18 mouse cellular contexts compared by ENCODE assay signal in the genomic region with DNA sequence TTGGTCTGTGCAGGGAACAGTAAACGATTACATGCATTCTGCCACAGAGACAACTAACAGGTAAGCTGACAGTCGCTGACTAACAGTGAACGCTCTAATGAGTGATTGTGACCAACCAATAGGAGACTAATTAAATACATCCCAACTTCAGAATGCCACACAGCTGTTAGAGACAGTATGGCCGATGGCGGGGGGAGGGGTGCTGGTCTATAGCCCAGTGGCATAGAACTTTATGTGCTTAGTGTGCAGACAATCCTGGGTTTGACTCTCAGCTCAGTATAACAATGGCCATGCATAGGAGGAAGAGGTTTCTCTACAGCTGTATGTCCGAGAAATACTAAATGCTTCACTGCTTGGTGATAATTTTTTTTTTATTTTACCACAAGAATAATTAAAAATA. TPM values are rescaled to one million over a fixed set of nuclear protein-coding genes. Genes with fewer than 3 reads are reported as not detected.
A peak's percentile ranks its signal among the peaks of the same experiment; 100 is the strongest.
DNase-seq lines count a peak whose midpoint lies in the region; ATAC-seq and TF ChIP-seq lines count a peak whose summit lies in the region.
"Had no signal": no experiment of that assay in that cellular context is flagged by ENCODE, and none has a peak within 500 bp of the region (broad histone marks: within the 10 kb centered on the region; RNA-seq: fewer than 3 reads in every experiment).

No protein-coding gene starts in this region.

- no peak for DNase-seq in heart, postnatal 36 days
- DNase-seq in layer of hippocampus, adult 2 months (ENCODE audit: low spot score in 2 of 2): no peak
- DNase-seq in layer of hippocampus, postnatal 10 days (ENCODE audit: low spot score in 2 of 2): no peak
- DNase-seq in embryonic facial prominence, embryonic 10.5 days (ENCODE audit: low spot score): peak; percentile 43
- DNase-seq in limb, embryonic 11.5 days (ENCODE audit: low spot score): peak; percentile 65
- no peak for DNase-seq in spleen, postnatal 14 days (ENCODE audit: low spot score in 2 of 2)
- DNase-seq: cerebellum, adult 8-10 months; lung, adult 2 months; midbrain, embryonic 14.5 days; thymus, postnatal 25 days had no signal

- H3K4me1 ChIP-seq in heart, embryonic 11.5 days (ENCODE audit: control insufficient read depth, insufficient read depth, low read length): peaks cover 13% of the 10 kb centered on the region
- peaks cover 52% of the 10 kb centered on the region for H3K4me1 ChIP-seq in embryonic facial prominence, embryonic 10.5 days
- peaks cover 31% of the 10 kb centered on the region for H3K4me1 ChIP-seq in limb, embryonic 11.5 days (ENCODE audit: control insufficient read depth, insufficient read depth, low read length)

- intact Hi-C loops in heart, postnatal 36 days (cut with DNase I): no loop called here

- no peak for TF ChIP-seq CTCF in layer of hippocampus, adult 2 months (conservative IDR thresholded peaks at IDR 0.05)

- H3K9ac ChIP-seq in heart, embryonic 11.5 days (ENCODE audit: low read depth, low read length): no peak overlapping the region
- H3K9ac ChIP-seq in limb, embryonic 11.5 days (ENCODE audit: low read length): no peak overlapping the region
- H3K9ac ChIP-seq: forebrain, embryonic 13.5 days; hindbrain, embryonic 15.5 days had no signal

- no peak for ATAC-seq in heart, embryonic 11.5 days (replicated peaks; ENCODE audit: insufficient number of reproducible peaks, low FRiP score, low TSS enrichment)
- ATAC-seq in limb, embryonic 11.5 days (ENCODE audit: insufficient number of reproducible peaks, low FRiP score, low TSS enrichment, low read depth): no peak
- ATAC-seq: forebrain, embryonic 13.5 days had no signal

- H3K27ac ChIP-seq in heart, embryonic 11.5 days (ENCODE audit: low read depth, low read length): peak overlapping the region; percentile 22; the same call in 1 of the 2 replicates
- peak overlapping the region; percentile 53; the same call in 1 of the 2 replicates for H3K27ac ChIP-seq in layer of hippocampus, adult 2 months
- peak overlapping the region; percentile 20; the same call in 1 of the 2 replicates for H3K27ac ChIP-seq in embryonic facial prominence, embryonic 10.5 days (replicated peaks)
- H3K27ac ChIP-seq in limb, embryonic 11.5 days (replicated peaks; ENCODE audit: low read depth, low read length): no peak overlapping the region
- H3K27ac ChIP-seq: forebrain, embryonic 13.5 days; hindbrain, embryonic 15.5 days had no signal

- 74% methylated on average over 6 of the region's 6 CpGs for WGBS in heart, embryonic 11.5 days (ENCODE audit: insufficient replicate concordance)
- WGBS in embryonic facial prominence, embryonic 10.5 days: 50% methylated on average over 6 of the region's 6 CpGs
- 23% methylated on average over 6 of the region's 6 CpGs for WGBS in limb, embryonic 11.5 days

- no peak overlapping the region for H3K4me3 ChIP-seq in heart, embryonic 11.5 days (ENCODE audit: low read depth, low read length)
- no peak overlapping the region for H3K4me3 ChIP-seq in layer of hippocampus, adult 2 months
- no peak overlapping the region for H3K4me3 ChIP-seq in embryonic facial prominence, embryonic 10.5 days
- H3K4me3 ChIP-seq in limb, embryonic 11.5 days (ENCODE audit: low read depth, low read length): no peak overlapping the region
- H3K4me3 ChIP-seq: forebrain, embryonic 13.5 days; hindbrain, embryonic 15.5 days; myocyte had no signal

- no peak overlapping the region for H3K4me2 ChIP-seq in heart, embryonic 11.5 days
- H3K4me2 ChIP-seq in limb, embryonic 11.5 days (ENCODE audit: low read depth, severe bottlenecking): no peak overlapping the region
- H3K4me2 ChIP-seq: forebrain, embryonic 13.5 days; hindbrain, embryonic 15.5 days; liver, embryonic 11.5 days had no signal

- no peaks in the 10 kb centered on the region for H3K9me3 ChIP-seq in heart, embryonic 11.5 days (replicated peaks; ENCODE audit: control insufficient read depth, low read length)
- no peaks in the 10 kb centered on the region for H3K9me3 ChIP-seq in embryonic facial prominence, embryonic 10.5 days
- no peaks in the 10 kb centered on the region for H3K9me3 ChIP-seq in limb, embryonic 11.5 days (ENCODE audit: control insufficient read depth, low read length)
- H3K9me3 ChIP-seq: forebrain, embryonic 13.5 days; hindbrain, embryonic 15.5 days had no signal

- H3K27me3 ChIP-seq in heart, embryonic 11.5 days (ENCODE audit: control insufficient read depth, insufficient read depth, low read length): no peaks in the 10 kb centered on the region
- no peaks in the 10 kb centered on the region for H3K27me3 ChIP-seq in embryonic facial prominence, embryonic 10.5 days (replicated peaks; ENCODE audit: low read depth, poor library complexity, severe bottlenecking)
- H3K27me3 ChIP-seq in limb, embryonic 11.5 days (ENCODE audit: control insufficient read depth, insufficient read depth, low read length): no peaks in the 10 kb centered on the region
- H3K27me3 ChIP-seq: hindbrain, embryonic 15.5 days had no signal

- H3K36me3 ChIP-seq in heart, embryonic 11.5 days (ENCODE audit: control insufficient read depth, insufficient read depth, low read length): no peaks in the 10 kb centered on the region
- peaks cover 7% of the 10 kb centered on the region; the same call in 1 of the 2 replicates for H3K36me3 ChIP-seq in embryonic facial prominence, embryonic 10.5 days (replicated peaks)
- H3K36me3 ChIP-seq in limb, embryonic 11.5 days (ENCODE audit: control insufficient read depth, insufficient read depth, low read length): no peaks in the 10 kb centered on the region
- H3K36me3 ChIP-seq: hindbrain, embryonic 15.5 days had no signal

RNA-seq across cellular contexts. Expression of a gene that starts 7.2 kb away (rescaled TPM):
- 6.3 and 7.8 TPM in 2 replicates for polyA plus RNA-seq in heart, embryonic 11.5 days (2014; fragmentation: Nextera tagmentation; extraction: Ambion mirVana)
- total RNA-seq in heart, postnatal 36 days (2021): 10 to 100 TPM; 15.4 to 15.5 TPM
- 1 to 10 TPM; 8.1 to 10.0 TPM for total RNA-seq in layer of hippocampus, adult 2 months (2021)
- 10 to 100 TPM in 1 of 2 experiments, 1 to 10 TPM in 1; 9.7 to 10.8 TPM for total RNA-seq in layer of hippocampus, postnatal 10 days (2021)
- 12.0 and 12.7 TPM in 2 replicates for polyA plus RNA-seq in embryonic facial prominence, embryonic 10.5 days (2016; fragmentation: Nextera tagmentation; extraction: Ambion mirVana)
- 21.8 and 24.1 TPM in 2 replicates for polyA plus RNA-seq in limb, embryonic 11.5 days (2014; fragmentation: Nextera tagmentation; extraction: Ambion mirVana)

RNA-seq across cellular contexts. Expression of a gene that starts 57.8 kb away (rescaled TPM):
- polyA plus RNA-seq in heart, embryonic 11.5 days (2014; fragmentation: Nextera tagmentation; extraction: Ambion mirVana): 0.15 and 0.33 TPM in 2 replicates
- not detected for total RNA-seq in heart, postnatal 36 days (2021)
- total RNA-seq in layer of hippocampus, adult 2 months (2021): under 1 TPM; 0.42 to 0.54 TPM
- under 1 TPM; 0.18 to 0.39 TPM for total RNA-seq in layer of hippocampus, postnatal 10 days (2021)
- polyA plus RNA-seq in embryonic facial prominence, embryonic 10.5 days (2016; fragmentation: Nextera tagmentation; extraction: Ambion mirVana): 0.64 and 0.80 TPM in 2 replicates
- polyA plus RNA-seq in limb, embryonic 11.5 days (2014; fragmentation: Nextera tagmentation; extraction: Ambion mirVana): 2.9 and 3.5 TPM in 2 replicates
- total RNA-seq: adrenal gland, postnatal 25 days had no signal
- polyA plus RNA-seq: macrophage; spleen, adult 2 months had no signal

Comparison
In these comparisons a context has a peak if more than half of its experiments do, and no peak if none do; other contexts are left out.
1. DNase-seq: peak in embryonic facial prominence, embryonic 10.5 days (single experiment) and limb, embryonic 11.5 days (single experiment); none in heart, postnatal 36 days (0 of 2), layer of hippocampus, adult 2 months (0 of 2), layer of hippocampus, postnatal 10 days (0 of 2) and spleen, postnatal 14 days (0 of 2).